Mouse (Mus musculus): ENCODE results near the gene Dtx3.
A peak's percentile ranks its signal among the peaks of the same experiment; 100 is the strongest.
"Not testable (repeated sequence)": the region's sequence is repeated elsewhere in the genome, so short reads cannot be mapped to it uniquely, and the experiment has no call there.

Gene Dtx3

GRCm38 (mm10) chr10:127166404-127166715 lies 29.2 kb downstream of the Dtx3 start:
- DNase-seq (ENCODE audit: low spot score in 2 of 2) = no peak

- peak in 1 of 2 experiments; percentile 47 for DNase-seq (ENCODE audit: low spot score in 2 of 2)
Measured at GRCm38 (mm10) chr10:127165654-127166403, 29.7 kb downstream of the Dtx3 start.

- DNase-seq (ENCODE audit: low spot score in 2 of 2) = no peak
Measured at GRCm38 (mm10) chr10:127165354-127165653, 30.2 kb downstream of the Dtx3 start.

GRCm38 (mm10) chr10:127164631-127165353 lies 30.7 kb downstream of the Dtx3 start, which contains the start of gene B4galnt1:
Gene B4galnt1, plus strand, starts transcription at chr10:127165225.
- peak in 1 of 2 experiments; percentile 79 for DNase-seq (ENCODE audit: low spot score in 2 of 2)

- no peak for DNase-seq (ENCODE audit: low spot score in 2 of 2)
Measured at GRCm38 (mm10) chr10:127164190-127164589, 31.3 kb downstream of the Dtx3 start.

GRCm38 (mm10) chr10:127162771-127163261 lies 32.7 kb downstream of the Dtx3 start:
- DNase-seq (ENCODE audit: low spot score in 2 of 2) = peak in 1 of 2 experiments; percentile 56

- DNase-seq (ENCODE audit: low spot score in 2 of 2) = no peak
Measured at GRCm38 (mm10) chr10:127160728-127161127, 34.8 kb downstream of the Dtx3 start.

GRCm38 (mm10) chr10:127160081-127160480 lies 35.4 kb downstream of the Dtx3 start:
- DNase-seq (ENCODE audit: low spot score in 2 of 2) = peak in 1 of 2 experiments; percentile 45

GRCm38 (mm10) chr10:127158471-127158870 lies 37.1 kb downstream of the Dtx3 start:
- no peak for DNase-seq (ENCODE audit: low spot score in 2 of 2)

- DNase-seq (ENCODE audit: low spot score in 2 of 2) = no peak
Measured at GRCm38 (mm10) chr10:127156511-127156910, 39.0 kb downstream of the Dtx3 start.

GRCm38 (mm10) chr10:127156089-127156488 lies 39.4 kb downstream of the Dtx3 start:
- no peak for DNase-seq (ENCODE audit: low spot score in 2 of 2)

- DNase-seq (ENCODE audit: low spot score in 2 of 2) = no peak
Measured at GRCm38 (mm10) chr10:127154652-127155051, 40.9 kb downstream of the Dtx3 start.

- no peak for DNase-seq (ENCODE audit: low spot score in 2 of 2)
Measured at GRCm38 (mm10) chr10:127154241-127154640, 41.3 kb downstream of the Dtx3 start.

- DNase-seq (ENCODE audit: low spot score in 2 of 2) = no peak
Measured at GRCm38 (mm10) chr10:127153323-127153722, 42.2 kb downstream of the Dtx3 start.

GRCm38 (mm10) chr10:127152556-127152955 lies 43.0 kb downstream of the Dtx3 start:
- DNase-seq (ENCODE audit: low spot score in 2 of 2) = not testable (repeated sequence)

GRCm38 (mm10) chr10:127151233-127151632 lies 44.3 kb downstream of the Dtx3 start:
- DNase-seq (ENCODE audit: low spot score in 2 of 2) = not testable (repeated sequence)

GRCm38 (mm10) chr10:127150471-127150872 lies 45.1 kb downstream of the Dtx3 start:
- no peak for DNase-seq (ENCODE audit: low spot score in 2 of 2)

- no peak for DNase-seq (ENCODE audit: low spot score in 2 of 2)
Measured at GRCm38 (mm10) chr10:127147135-127147534, 48.4 kb downstream of the Dtx3 start.

- DNase-seq (ENCODE audit: low spot score in 2 of 2) = no peak
Measured at GRCm38 (mm10) chr10:127145303-127145702, 50.2 kb downstream of the Dtx3 start.

GRCm38 (mm10) chr10:127144536-127144935 lies 51.0 kb downstream of the Dtx3 start:
- DNase-seq (ENCODE audit: low spot score in 2 of 2) = no peak

GRCm38 (mm10) chr10:127143228-127143627 lies 52.3 kb downstream of the Dtx3 start:
- no peak for DNase-seq (ENCODE audit: low spot score in 2 of 2)

GRCm38 (mm10) chr10:127141500-127141899 lies 54.0 kb downstream of the Dtx3 start:
- no peak for DNase-seq (ENCODE audit: low spot score in 2 of 2)

- no peak for DNase-seq (ENCODE audit: low spot score in 2 of 2)
Measured at GRCm38 (mm10) chr10:127140971-127141370, 54.6 kb downstream of the Dtx3 start.

Data from left cerebral cortex, adult 9 months (tissue).